Mouse (Mus musculus): ENCODE measurements around the gene Krt87.

GRCm38 (mm10) chr15:101418950-101419349 is 19.7 kb downstream of the Krt87 start:
- TF ChIP-seq CTCF (IDR thresholded peaks at IDR 0.05; ENCODE audit: low read depth, low read length) = no peak
- TF ChIP-seq POLR2A (IDR thresholded peaks at IDR 0.05; ENCODE audit: borderline replicate concordance, low read depth, low read length) = no peak

Data from bone marrow macrophage, adult 2 months (primary cell).